Mouse (Mus musculus) E14TG2a.4 (cell line): ENCODE measurements around the gene Kbtbd13.

ENCODE experiments used
- CTCF ChIP-seq: conservative IDR thresholded peaks from 2 replicates; pipeline ENCODE4 v1.5.1; 2014; ENCODE audit warnings: low read length
- NANOG ChIP-seq: IDR thresholded peaks from 2 replicates; pipeline ENCODE4 v1.6.1; 2014; ENCODE audit warnings: borderline replicate concordance, low read length, mixed read lengths
- POU5F1 ChIP-seq: IDR thresholded peaks from 2 replicates; pipeline ENCODE4 v1.6.1; 2014; ENCODE audit warnings: low read length, borderline replicate concordance

DNA sequence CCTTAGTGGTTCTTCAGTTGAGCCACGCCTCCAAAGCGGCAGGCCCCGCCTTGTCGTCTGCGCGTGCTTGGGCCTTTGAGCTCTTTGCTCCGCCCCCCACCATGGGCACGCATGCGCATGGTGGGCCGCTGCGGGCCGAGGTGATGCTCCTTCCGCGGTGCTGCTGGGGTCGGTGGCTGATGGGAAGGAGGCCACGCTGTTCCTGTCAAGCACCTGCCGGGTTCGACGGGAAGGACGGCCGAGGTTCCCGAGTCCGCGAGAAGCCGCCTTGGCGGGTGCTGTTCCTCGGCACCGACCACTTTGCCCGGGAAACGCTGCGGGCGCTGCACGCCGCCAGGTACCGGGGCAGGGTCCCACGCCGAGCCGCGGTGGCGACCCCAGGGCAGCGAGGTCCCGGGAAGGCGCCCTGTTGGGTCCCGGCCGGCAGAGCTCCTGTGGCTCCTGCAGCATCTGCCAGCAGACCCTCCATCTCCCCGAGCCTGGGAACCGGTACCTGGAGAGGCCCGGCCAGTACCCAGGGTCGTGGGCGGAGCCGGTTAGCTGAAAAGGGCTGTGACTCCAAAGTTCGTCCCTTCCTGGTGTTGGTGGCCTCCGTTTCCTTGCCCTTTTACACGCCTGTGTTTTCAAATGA lies 44.3 kb upstream of the Kbtbd13 start, which contains the start of gene Mtfmt:
- TF ChIP-seq CTCF: no peak
- TF ChIP-seq POU5F1: no peak
- TF ChIP-seq NANOG: no peak
